Mouse (Mus musculus): Measurements from ENCODE around the gene Apoh.

Gene Apoh

DNA sequence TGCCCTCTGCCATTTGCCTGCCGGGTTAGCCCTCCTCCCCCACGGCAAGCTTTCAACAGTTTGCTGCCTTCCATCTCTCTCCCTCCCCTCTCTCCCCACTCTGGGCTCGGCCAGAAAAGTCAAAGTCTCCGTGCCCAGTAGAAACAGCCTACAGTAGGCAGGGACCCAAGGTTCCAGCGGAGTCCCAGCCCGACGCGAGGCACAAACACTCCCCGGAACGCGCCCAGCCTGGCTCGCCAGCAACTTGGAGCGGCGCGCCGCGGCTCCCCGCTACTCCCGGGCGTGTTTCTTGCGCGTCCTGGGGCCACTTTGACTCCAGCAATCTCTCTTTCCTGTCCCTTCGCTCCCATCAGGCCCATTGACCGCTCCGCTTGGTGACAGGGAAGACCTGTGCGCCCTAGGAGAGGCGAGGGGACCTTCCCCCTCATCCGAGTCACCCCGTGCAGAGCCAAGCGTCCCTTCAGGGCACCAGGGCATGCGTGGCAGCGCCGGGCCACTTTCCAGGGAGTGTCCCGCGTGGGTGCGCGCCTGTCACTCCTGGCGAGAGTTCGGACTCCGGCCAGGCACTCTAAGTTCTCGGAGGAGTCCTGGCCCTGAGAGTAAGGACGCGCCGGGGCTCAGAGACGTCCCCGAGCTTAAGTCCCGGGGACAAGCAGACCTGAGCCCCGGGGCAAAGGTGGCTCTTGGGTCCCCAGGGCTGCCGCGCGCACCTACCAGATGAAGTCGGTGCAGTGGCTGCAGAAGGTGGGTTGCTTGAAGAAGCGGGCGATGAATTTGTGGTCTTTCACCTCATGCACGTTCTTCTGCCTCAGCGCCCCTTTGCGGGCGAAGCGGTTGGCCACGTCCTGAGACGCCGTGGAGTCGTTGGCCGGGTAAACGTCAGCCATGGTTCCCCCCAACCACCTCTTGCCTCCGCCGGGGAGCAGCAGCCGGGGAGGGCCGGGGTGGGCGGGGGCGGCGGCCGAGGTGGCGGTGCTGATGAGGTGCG lies at the start of gene Apoh:
Gene Apoh (plus strand): TSS at position 574 of the 988 bp plus-strand sequence.
- DNase-seq (ENCODE audit: extremely low read depth, insufficient read length, low spot score): peak; percentile 76

GRCm38 (mm10) chr11:108293843-108294242 lies 49.3 kb upstream of the Apoh start:
- DNase-seq (ENCODE audit: extremely low read depth, insufficient read length, low spot score): no peak

- no peak for DNase-seq (ENCODE audit: extremely low read depth, insufficient read length, low spot score)
Observed at GRCm38 (mm10) chr11:108294305-108294813, 48.8 kb upstream of the Apoh start.

DNA sequence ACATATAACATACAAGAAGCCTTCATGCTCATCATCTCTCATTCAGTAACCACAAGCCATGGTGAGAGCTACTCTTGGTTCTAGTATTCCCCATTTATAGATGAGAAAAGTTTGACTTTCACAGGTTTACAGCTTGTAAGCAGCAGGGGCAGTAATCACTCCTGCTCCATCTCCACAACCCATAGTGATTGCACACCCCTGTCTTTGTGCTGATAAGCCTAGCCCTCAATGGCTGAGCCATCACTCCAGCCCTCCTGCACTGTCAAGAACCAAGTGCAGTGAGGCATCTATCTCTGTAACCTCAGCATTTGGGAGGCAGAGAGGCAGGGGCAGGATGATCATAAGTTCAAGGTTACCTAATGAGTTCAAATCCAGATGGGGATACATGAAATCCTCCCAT lies 47.8 kb upstream of the Apoh start:
- DNase-seq (ENCODE audit: extremely low read depth, insufficient read length, low spot score): no peak

DNA sequence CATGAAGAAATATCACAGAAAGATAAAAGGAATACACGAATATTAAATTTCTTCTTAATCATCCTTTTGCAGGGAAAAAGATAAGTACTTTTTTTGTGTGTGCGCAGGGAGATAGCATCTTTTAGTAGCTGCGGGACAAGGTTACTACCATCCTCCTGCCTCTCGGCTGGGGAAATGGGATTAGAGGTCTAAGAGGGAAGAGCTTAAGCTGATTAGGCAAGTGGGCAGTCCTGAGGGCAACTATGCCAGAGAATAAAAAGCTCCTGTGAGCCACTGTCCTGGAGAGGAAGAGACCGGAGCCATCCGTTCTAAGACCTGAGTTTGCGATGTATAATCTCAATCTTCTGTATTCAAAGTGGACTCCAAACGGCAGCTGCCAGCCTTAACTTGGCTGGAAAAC lies 45.2 kb upstream of the Apoh start:
- no peak for DNase-seq (ENCODE audit: extremely low read depth, insufficient read length, low spot score)

DNA sequence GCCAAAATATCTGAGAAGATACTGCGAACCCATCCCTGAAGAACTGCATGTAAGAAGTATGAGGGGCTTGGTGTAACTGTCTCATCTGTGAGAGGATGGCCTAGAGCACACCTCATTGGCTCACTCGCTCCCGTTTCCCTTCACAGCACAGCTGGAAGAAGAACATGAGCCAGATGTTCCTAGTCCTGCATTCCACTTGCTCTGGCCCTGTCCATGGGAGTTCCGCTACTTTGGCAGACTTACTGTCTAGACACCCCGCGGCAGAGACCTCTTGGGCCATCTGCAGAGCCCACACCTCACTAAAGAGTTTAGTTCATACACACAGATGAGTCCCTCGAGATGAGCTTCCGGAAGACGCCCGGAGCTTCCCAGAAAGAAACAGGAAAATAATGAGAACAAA lies 43.2 kb upstream of the Apoh start:
- DNase-seq (ENCODE audit: extremely low read depth, insufficient read length, low spot score): no peak

DNA sequence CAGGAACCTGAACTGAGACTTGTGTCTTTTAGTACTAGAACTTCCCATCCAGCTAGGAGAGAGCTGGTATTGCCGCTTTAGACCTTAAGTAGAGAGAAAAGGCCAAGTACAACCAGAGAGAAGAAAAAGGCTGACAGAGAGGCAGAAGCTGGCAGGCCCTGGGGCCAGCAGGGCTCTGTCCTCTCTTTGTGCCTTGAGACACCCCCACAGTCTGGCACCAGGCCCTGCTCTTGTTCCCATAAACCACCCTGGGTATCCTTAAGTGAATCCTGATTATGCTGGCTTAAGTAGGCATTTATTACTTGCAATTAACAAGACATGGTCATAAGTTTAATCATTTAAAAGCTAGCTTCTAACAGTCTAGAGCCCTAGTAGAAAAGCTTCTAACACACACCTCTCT lies 42.7 kb upstream of the Apoh start:
- DNase-seq (ENCODE audit: extremely low read depth, insufficient read length, low spot score): no peak

- no peak for DNase-seq (ENCODE audit: extremely low read depth, insufficient read length, low spot score)
Observed at GRCm38 (mm10) chr11:108301036-108301435, 42.1 kb upstream of the Apoh start.

GRCm38 (mm10) chr11:108301796-108302490 lies 41.2 kb upstream of the Apoh start:
- no peak for DNase-seq (ENCODE audit: extremely low read depth, insufficient read length, low spot score)

GRCm38 (mm10) chr11:108303787-108304186 lies 39.4 kb upstream of the Apoh start:
- DNase-seq (ENCODE audit: extremely low read depth, insufficient read length, low spot score): no peak

GRCm38 (mm10) chr11:108307258-108307657 lies 35.9 kb upstream of the Apoh start:
- DNase-seq (ENCODE audit: extremely low read depth, insufficient read length, low spot score): peak; percentile 67

DNA sequence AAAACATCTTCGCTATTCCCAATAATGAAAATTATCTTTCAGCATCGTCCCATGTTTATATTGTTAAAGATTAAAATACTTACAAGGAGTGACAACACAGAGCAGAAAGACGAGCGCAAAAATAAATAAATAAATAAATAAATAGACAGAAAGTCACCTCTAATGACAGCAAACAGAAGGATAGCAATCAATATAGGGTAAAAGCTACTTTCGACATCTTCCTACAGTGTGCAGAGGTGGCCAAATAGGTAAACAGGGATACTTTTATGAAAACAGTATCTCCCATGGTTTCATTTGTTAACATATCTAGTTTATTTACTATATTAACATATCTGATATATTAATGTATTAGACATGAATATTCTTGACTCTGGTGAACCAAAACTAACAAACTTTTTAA lies 34.9 kb upstream of the Apoh start:
- DNase-seq (ENCODE audit: extremely low read depth, insufficient read length, low spot score): no peak

- DNase-seq (ENCODE audit: extremely low read depth, insufficient read length, low spot score): no peak
Observed at GRCm38 (mm10) chr11:108309791-108310190, 33.4 kb upstream of the Apoh start.

GRCm38 (mm10) chr11:108311912-108312311 lies 31.2 kb upstream of the Apoh start:
- DNase-seq (ENCODE audit: extremely low read depth, insufficient read length, low spot score): no peak

GRCm38 (mm10) chr11:108312516-108312915 lies 30.6 kb upstream of the Apoh start:
- no peak for DNase-seq (ENCODE audit: extremely low read depth, insufficient read length, low spot score)

GRCm38 (mm10) chr11:108315736-108316135 lies 27.4 kb upstream of the Apoh start:
- no peak for DNase-seq (ENCODE audit: extremely low read depth, insufficient read length, low spot score)

- DNase-seq (ENCODE audit: extremely low read depth, insufficient read length, low spot score): no peak
Observed at GRCm38 (mm10) chr11:108317878-108318277, 25.3 kb upstream of the Apoh start.

DNA sequence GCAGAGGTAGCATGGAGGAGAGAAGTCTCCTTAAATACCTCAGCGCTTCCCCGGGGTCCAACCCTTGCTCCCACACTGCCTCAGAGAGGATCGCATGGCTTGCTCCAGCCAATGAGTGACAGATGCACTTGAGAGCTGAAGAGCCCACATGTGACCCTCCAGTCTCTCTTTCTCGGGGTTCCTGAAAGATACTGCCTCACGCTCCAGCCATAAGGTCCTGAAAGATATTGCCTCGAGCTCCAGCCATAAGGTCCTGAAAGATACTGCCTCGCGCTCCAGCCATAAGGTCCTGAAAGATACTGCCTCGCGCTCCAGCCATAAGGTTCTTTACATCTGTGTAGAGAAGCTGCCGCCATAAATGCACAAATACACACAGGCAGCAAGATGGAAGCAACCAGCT lies 24.0 kb upstream of the Apoh start:
- DNase-seq (ENCODE audit: extremely low read depth, insufficient read length, low spot score): no peak

DNA sequence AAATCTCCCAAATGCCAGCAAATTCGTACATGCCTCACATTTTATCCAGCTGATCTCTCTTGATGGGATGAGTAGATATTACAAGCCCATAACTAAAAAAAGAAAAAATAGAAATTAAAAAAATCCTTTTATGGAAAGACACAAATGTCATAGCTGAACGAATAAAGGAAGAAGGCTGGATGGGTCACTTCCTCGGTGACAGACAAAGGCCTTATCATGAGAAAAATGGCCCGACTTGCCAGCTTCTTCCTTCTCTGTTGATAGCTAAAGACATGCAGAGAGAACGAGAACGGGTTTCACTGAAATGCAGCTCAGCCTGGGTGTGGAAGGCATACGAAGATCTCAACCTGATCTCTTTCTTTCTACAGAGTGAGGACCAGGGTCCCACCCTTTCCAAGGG lies 22.6 kb upstream of the Apoh start:
- no peak for DNase-seq (ENCODE audit: extremely low read depth, insufficient read length, low spot score)

DNA sequence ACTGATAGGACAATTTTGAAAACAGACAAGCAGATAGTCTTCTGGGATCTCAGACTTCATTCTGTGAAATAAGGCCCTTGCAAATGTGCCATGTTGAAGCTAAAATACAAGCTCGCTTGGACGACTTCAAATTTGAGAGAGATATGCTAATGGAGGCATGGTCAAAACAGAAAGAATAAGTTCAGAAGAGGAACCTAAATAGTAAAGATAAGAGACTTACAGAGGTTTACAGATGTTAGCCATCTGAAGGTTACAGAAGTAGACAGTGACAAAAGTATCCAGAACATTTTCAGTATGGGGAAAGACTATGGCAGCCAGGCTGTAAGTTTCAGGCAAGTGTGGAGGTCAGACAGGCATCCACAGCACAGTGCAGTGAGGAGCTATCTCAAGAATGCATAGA lies 21.0 kb upstream of the Apoh start:
- no peak for DNase-seq (ENCODE audit: extremely low read depth, insufficient read length, low spot score)

GRCm38 (mm10) chr11:108325943-108326342 lies 17.2 kb upstream of the Apoh start:
- no peak for DNase-seq (ENCODE audit: extremely low read depth, insufficient read length, low spot score)

DNA sequence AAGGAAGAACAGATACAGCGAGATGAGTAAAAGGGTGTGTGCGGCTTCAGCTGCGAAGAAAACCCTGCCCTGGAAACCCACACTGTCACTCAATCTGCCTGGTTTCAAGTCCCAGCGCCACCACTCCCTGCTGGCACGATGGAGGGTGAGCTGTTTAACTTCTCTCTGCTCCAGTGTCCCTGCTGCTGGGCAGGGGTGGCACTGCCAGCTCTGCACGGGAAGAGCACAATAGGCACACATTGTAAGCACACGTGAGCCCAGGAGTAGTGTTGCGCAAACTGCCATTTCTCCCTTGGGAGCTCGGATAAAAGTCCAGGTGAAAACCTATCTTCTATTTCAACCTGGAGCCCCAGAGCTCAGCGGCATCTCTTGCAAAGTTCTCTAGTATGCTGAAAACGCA lies 12.3 kb upstream of the Apoh start:
- no peak for DNase-seq (ENCODE audit: extremely low read depth, insufficient read length, low spot score)

Data from 3134 (cell line).